Mouse (Mus musculus): ENCODE measurements at regions not wholly inside any gene's neighbourhood (a gene's known extent, or its start where the extent isn't known, plus 50 kb on each side); places are given as distances from the start of the nearest gene placed in this dataset.
A peak's percentile ranks its signal among the peaks of the same experiment; 100 is the strongest.

DNA sequence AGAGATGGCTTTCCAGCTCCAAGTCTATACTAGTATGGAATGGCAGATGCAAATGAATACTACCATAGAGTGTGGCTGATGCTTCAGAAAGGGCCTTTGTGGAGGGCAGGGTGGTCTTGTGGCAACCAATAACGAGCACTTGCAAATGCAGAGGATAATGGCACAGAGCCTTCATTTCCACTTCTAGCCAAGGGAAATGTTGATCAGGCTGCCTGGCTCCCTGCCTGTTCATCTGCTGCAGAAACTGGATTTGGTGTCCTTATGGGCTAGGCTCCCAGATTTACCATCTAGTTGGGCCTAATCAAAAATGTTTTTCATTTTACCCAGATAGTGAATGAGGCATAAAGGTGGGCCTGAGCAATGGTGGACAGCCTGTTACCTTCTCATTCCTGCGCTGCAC, 110.7 kb upstream of the Dab1 start:
- no peak overlapping the region for H3K4me2 ChIP-seq (ENCODE audit: low read depth, low read length)

GRCm38 (mm10) chr4:103512901-103513300, 106.3 kb upstream of the Dab1 start:
- Histone ChIP-seq H3K4me1 (ENCODE audit: control insufficient read depth, insufficient read depth, low read length) (no peaks in the 10 kb centered on the region), H3K9me3 (replicated peaks; ENCODE audit: control insufficient read depth, low read length) (no peaks in the 10 kb centered on the region), H3K4me3 (replicated peaks; ENCODE audit: low read length) (no peak overlapping the region), H3K9ac (ENCODE audit: low read length) (no peak overlapping the region), H3K4me2 (ENCODE audit: low read depth, low read length) (no peak overlapping the region), H3K27ac (ENCODE audit: low read length) (no peak overlapping the region), H3K36me3 (ENCODE audit: control insufficient read depth, insufficient read depth, low read length) (no peaks in the 10 kb centered on the region), H3K27me3 (ENCODE audit: control insufficient read depth, insufficient read depth, low read length) (no peaks in the 10 kb centered on the region)
- WGBS, result 61% methylated on average over 1 of the region's 1 CpGs
- no peak for ATAC-seq (ENCODE audit: insufficient read depth, low FRiP score)

More for the DNA sequence above, 110.7 kb upstream of the Dab1 start:
- Histone ChIP-seq H3K27me3 (ENCODE audit: control insufficient read depth, insufficient read depth, low read length) (no peaks in the 10 kb centered on the region), H3K9ac (ENCODE audit: low read length) (no peak overlapping the region), H3K27ac (ENCODE audit: low read length) (no peak overlapping the region), H3K4me1 (ENCODE audit: control insufficient read depth, insufficient read depth, low read length) (no peaks in the 10 kb centered on the region), H3K9me3 (replicated peaks; ENCODE audit: control insufficient read depth, low read length) (no peaks in the 10 kb centered on the region), H3K4me3 (replicated peaks; ENCODE audit: low read length) (no peak overlapping the region), H3K36me3 (ENCODE audit: control insufficient read depth, insufficient read depth, low read length) (no peaks in the 10 kb centered on the region)
- 84% methylated on average over 2 of the region's 2 CpGs for WGBS
- no peak for ATAC-seq (ENCODE audit: insufficient read depth, low FRiP score)

GRCm38 (mm10) chr4:103521870-103522609, 97.1 kb upstream of the Dab1 start:
- Histone ChIP-seq H3K27me3 (ENCODE audit: control insufficient read depth, insufficient read depth, low read length) (no peaks in the 10 kb centered on the region), H3K9me3 (replicated peaks; ENCODE audit: control insufficient read depth, low read length) (no peaks in the 10 kb centered on the region), H3K4me1 (ENCODE audit: control insufficient read depth, insufficient read depth, low read length) (no peaks in the 10 kb centered on the region), H3K36me3 (ENCODE audit: control insufficient read depth, insufficient read depth, low read length) (no peaks in the 10 kb centered on the region), H3K9ac (ENCODE audit: low read length) (no peak overlapping the region), H3K4me2 (ENCODE audit: low read depth, low read length) (no peak overlapping the region), H3K4me3 (replicated peaks; ENCODE audit: low read length) (no peak overlapping the region), H3K27ac (ENCODE audit: low read length) (no peak overlapping the region)
- 45% methylated on average over 5 of the region's 5 CpGs for WGBS
- ATAC-seq (ENCODE audit: insufficient read depth, low FRiP score), result peak; percentile 60

- H3K4me3 ChIP-seq (replicated peaks; ENCODE audit: low read length), result no peak overlapping the region
- WGBS, result 59% methylated on average over 6 of the region's 6 CpGs
- no peaks in the 10 kb centered on the region for H3K36me3 ChIP-seq (ENCODE audit: control insufficient read depth, insufficient read depth, low read length)
- H3K27me3 ChIP-seq (ENCODE audit: control insufficient read depth, insufficient read depth, low read length), result no peaks in the 10 kb centered on the region
- H3K4me1 ChIP-seq (ENCODE audit: control insufficient read depth, insufficient read depth, low read length), result no peaks in the 10 kb centered on the region
- H3K27ac ChIP-seq (ENCODE audit: low read length), result no peak overlapping the region
- H3K9me3 ChIP-seq (replicated peaks; ENCODE audit: control insufficient read depth, low read length), result no peaks in the 10 kb centered on the region
- H3K4me2 ChIP-seq (ENCODE audit: low read depth, low read length), result no peak overlapping the region
- no peak overlapping the region for H3K9ac ChIP-seq (ENCODE audit: low read length)
- ATAC-seq (ENCODE audit: insufficient read depth, low FRiP score), result no peak
These were observed 82.5 kb upstream of the Dab1 start for GRCm38 (mm10) chr4:103536534-103537265.

DNA sequence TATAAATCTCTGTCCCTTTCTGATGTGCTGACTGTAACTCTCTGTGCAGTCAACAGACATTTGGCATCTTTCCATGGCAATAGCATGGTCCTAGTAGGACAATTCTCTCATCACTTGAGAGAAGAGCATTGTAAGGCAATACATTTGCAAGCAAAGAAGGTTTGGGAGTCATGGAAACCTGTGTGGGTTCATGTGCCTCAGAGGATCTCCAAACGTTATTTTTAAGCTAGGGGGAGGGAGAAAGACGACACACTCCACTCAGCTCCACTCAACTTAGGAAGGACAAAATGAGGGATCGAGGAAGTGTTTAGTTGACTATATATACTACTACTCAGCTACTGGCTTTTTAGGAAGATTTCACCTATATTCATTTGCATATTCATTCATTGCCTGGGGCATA, 78.2 kb upstream of the Dab1 start:
- no peak overlapping the region for H3K27ac ChIP-seq (ENCODE audit: low read length)
- WGBS, result 62% methylated on average over 3 of the region's 3 CpGs
- H3K4me1 ChIP-seq (ENCODE audit: control insufficient read depth, insufficient read depth, low read length), result no peaks in the 10 kb centered on the region
- H3K36me3 ChIP-seq (ENCODE audit: control insufficient read depth, insufficient read depth, low read length), result no peaks in the 10 kb centered on the region
- no peak overlapping the region for H3K4me3 ChIP-seq (replicated peaks; ENCODE audit: low read length)
- no peaks in the 10 kb centered on the region for H3K9me3 ChIP-seq (replicated peaks; ENCODE audit: control insufficient read depth, low read length)
- no peak for ATAC-seq (ENCODE audit: insufficient read depth, low FRiP score)
- no peaks in the 10 kb centered on the region for H3K27me3 ChIP-seq (ENCODE audit: control insufficient read depth, insufficient read depth, low read length)
- no peak overlapping the region for H3K9ac ChIP-seq (ENCODE audit: low read length)
- H3K4me2 ChIP-seq (ENCODE audit: low read depth, low read length), result no peak overlapping the region

GRCm38 (mm10) chr4:103547297-103547696, 71.9 kb upstream of the Dab1 start:
- Histone ChIP-seq H3K4me2 (ENCODE audit: low read depth, low read length) (no peak overlapping the region), H3K4me1 (ENCODE audit: control insufficient read depth, insufficient read depth, low read length) (no peaks in the 10 kb centered on the region), H3K27me3 (ENCODE audit: control insufficient read depth, insufficient read depth, low read length) (no peaks in the 10 kb centered on the region), H3K27ac (ENCODE audit: low read length) (no peak overlapping the region), H3K4me3 (replicated peaks; ENCODE audit: low read length) (no peak overlapping the region), H3K9ac (ENCODE audit: low read length) (no peak overlapping the region), H3K36me3 (ENCODE audit: control insufficient read depth, insufficient read depth, low read length) (no peaks in the 10 kb centered on the region), H3K9me3 (replicated peaks; ENCODE audit: control insufficient read depth, low read length) (no peaks in the 10 kb centered on the region)
- no peak for ATAC-seq (ENCODE audit: insufficient read depth, low FRiP score)

DNA sequence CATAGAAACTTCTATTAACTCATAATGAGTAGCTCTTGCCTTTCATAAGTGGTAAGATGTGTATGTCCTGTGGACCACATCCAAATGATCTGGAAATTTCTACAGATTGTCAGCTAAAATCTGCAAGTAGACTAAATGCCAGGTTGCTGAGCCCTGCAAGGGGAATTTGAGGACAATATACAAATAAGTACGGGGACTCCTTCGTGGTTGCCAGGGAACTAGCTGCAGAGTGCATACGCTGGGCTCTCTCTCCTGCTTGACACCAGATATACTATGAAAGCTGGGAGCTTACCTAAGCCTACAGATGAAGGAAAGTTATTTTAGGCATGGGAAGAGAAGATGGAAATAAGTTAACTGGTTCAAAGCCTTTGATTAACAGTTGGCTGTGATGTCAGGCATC, 66.7 kb upstream of the Dab1 start:
- no peak overlapping the region for H3K27ac ChIP-seq (ENCODE audit: low read length)
- H3K4me2 ChIP-seq (ENCODE audit: low read depth, low read length), result no peak overlapping the region
- no peak overlapping the region for H3K9ac ChIP-seq (ENCODE audit: low read length)
- no peaks in the 10 kb centered on the region for H3K36me3 ChIP-seq (ENCODE audit: control insufficient read depth, insufficient read depth, low read length)
- H3K9me3 ChIP-seq (replicated peaks; ENCODE audit: control insufficient read depth, low read length), result no peaks in the 10 kb centered on the region
- ATAC-seq (ENCODE audit: insufficient read depth, low FRiP score), result no peak
- no peaks in the 10 kb centered on the region for H3K4me1 ChIP-seq (ENCODE audit: control insufficient read depth, insufficient read depth, low read length)
- H3K27me3 ChIP-seq (ENCODE audit: control insufficient read depth, insufficient read depth, low read length), result no peaks in the 10 kb centered on the region
- WGBS, result 80% methylated on average over 3 of the region's 3 CpGs
- no peak overlapping the region for H3K4me3 ChIP-seq (replicated peaks; ENCODE audit: low read length)

GRCm38 (mm10) chr4:103553188-103553587, 66.0 kb upstream of the Dab1 start:
- no peaks in the 10 kb centered on the region for H3K27me3 ChIP-seq (ENCODE audit: control insufficient read depth, insufficient read depth, low read length)
- 62% methylated on average over 4 of the region's 4 CpGs for WGBS
- ATAC-seq (ENCODE audit: insufficient read depth, low FRiP score), result no peak
- no peaks in the 10 kb centered on the region for H3K9me3 ChIP-seq (replicated peaks; ENCODE audit: control insufficient read depth, low read length)
- no peaks in the 10 kb centered on the region for H3K36me3 ChIP-seq (ENCODE audit: control insufficient read depth, insufficient read depth, low read length)
- H3K4me1 ChIP-seq (ENCODE audit: control insufficient read depth, insufficient read depth, low read length), result no peaks in the 10 kb centered on the region
- H3K9ac ChIP-seq (ENCODE audit: low read length), result no peak overlapping the region
- H3K4me2 ChIP-seq (ENCODE audit: low read depth, low read length), result no peak overlapping the region
- H3K27ac ChIP-seq (ENCODE audit: low read length), result no peak overlapping the region
- H3K4me3 ChIP-seq (replicated peaks; ENCODE audit: low read length), result no peak overlapping the region

DNA sequence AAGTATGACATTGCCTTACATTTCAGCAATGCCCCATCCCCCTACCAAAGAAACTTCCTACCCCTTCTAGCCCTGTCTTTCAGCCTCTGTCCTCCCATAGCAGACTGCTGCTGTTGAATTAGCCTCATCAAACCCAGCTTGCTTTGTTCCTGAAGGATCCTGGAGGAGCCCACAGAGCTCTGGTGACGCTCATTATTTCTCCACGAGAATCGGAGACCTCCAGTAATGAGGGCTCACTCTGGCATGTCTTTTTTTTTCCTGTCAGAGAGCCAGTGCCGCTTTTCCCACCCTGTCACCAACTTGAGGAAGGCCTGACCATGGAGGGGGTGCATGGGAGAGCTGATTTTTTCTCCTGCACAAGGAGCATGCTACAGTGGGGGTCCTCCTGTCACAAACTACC, 64.6 kb upstream of the Dab1 start:
- no peaks in the 10 kb centered on the region for H3K4me1 ChIP-seq (ENCODE audit: control insufficient read depth, insufficient read depth, low read length)
- H3K27me3 ChIP-seq (ENCODE audit: control insufficient read depth, insufficient read depth, low read length), result no peaks in the 10 kb centered on the region

More for the DNA sequence above, 64.6 kb upstream of the Dab1 start:
- Histone ChIP-seq H3K9ac (ENCODE audit: low read length) (no peak overlapping the region), H3K4me3 (replicated peaks; ENCODE audit: low read length) (no peak overlapping the region), H3K9me3 (replicated peaks; ENCODE audit: control insufficient read depth, low read length) (no peaks in the 10 kb centered on the region), H3K36me3 (ENCODE audit: control insufficient read depth, insufficient read depth, low read length) (no peaks in the 10 kb centered on the region), H3K27ac (ENCODE audit: low read length) (no peak overlapping the region), H3K4me2 (ENCODE audit: low read depth, low read length) (no peak overlapping the region)
- no peak for ATAC-seq (ENCODE audit: insufficient read depth, low FRiP score)
- WGBS, result 73% methylated on average over 4 of the region's 4 CpGs
